Mouse (Mus musculus) intestine, embryonic 14.5 days (tissue): Measurements from ENCODE around the gene Cacnb4. TPM values are rescaled to one million over a fixed set of nuclear protein-coding genes. Genes with fewer than 3 reads are reported as not detected.

Source experiments
- ATAC-seq: fragments of 200-750 bp; cut with Nextera tagmentation; replicated peaks from 2 replicates; pipeline ENCODE4 v1.8.0; 2017; ENCODE audit warnings: low read depth, moderate number of reproducible peaks, moderate TSS enrichment, moderate library complexity; ENCODE audit not compliant: low FRiP score, low TSS enrichment
- DNase-seq: peaks from one replicate; pipeline ENCODE4 v3.0.0-alpha.2; 2018; ENCODE audit warnings: low spot score
- H3K27ac ChIP-seq: fragments of 300-500 bp; sonication (generic); 2 replicates; pipeline ENCODE4 v1.5.1; 2014; ENCODE audit warnings: low read depth, mild to moderate bottlenecking, control low read depth
- H3K27me3 ChIP-seq: fragments of 300-500 bp; sonication (generic); replicated peaks from 2 replicates; pipeline ENCODE4 v1.6.1; 2014; ENCODE audit warnings: low read length, control low read depth; ENCODE audit not compliant: control insufficient read depth, insufficient read depth
- H3K36me3 ChIP-seq: fragments of 300-500 bp; sonication (generic); 2 replicates; pipeline ENCODE4 v1.6.1; 2014; ENCODE audit warnings: low read length, control low read depth; ENCODE audit not compliant: control insufficient read depth, insufficient read depth
- H3K4me1 ChIP-seq: fragments of 300-500 bp; sonication (generic); replicated peaks from 2 replicates; pipeline ENCODE4 v1.6.1; 2014; ENCODE audit warnings: low read length, control low read depth, mixed read lengths; ENCODE audit not compliant: control insufficient read depth, insufficient read depth
- H3K4me2 ChIP-seq: fragments of 300-500 bp; sonication (generic); 2 replicates; pipeline ENCODE4 v1.6.1; 2014; ENCODE audit warnings: low read length
- H3K4me3 ChIP-seq: fragments of 300-500 bp; sonication (generic); 2 replicates; pipeline ENCODE4 v1.5.1; 2014; ENCODE audit warnings: low read depth, low read length, control low read depth, mixed read lengths
- H3K9ac ChIP-seq: fragments of 300-500 bp; sonication (generic); 2 replicates; pipeline ENCODE4 v1.6.1; 2014; ENCODE audit warnings: mild to moderate bottlenecking, low read length
- H3K9me3 ChIP-seq: fragments of 300-500 bp; sonication (generic); 2 replicates; pipeline ENCODE4 v1.6.1; 2016; ENCODE audit warnings: low read length, control low read depth; ENCODE audit not compliant: control insufficient read depth
- WGBS: fragments of 180-500 bp; shearing (Covaris S2); extraction: QIAGEN DNeasy Blood & Tissue Kit; methylation state at CpG from one replicate; pipeline ENCODE4 v1.1.7; 2014; 5-methylcytosine and 5-hydroxymethylcytosine counted together
- polyA plus RNA-seq: library from polyadenylated mRNA; unstranded; fragments of >200 nt; fragmentation: Nextera tagmentation; extraction: Ambion mirVana; gene quantifications from 2 replicates; pipeline ENCODE4 v1.2.1, GENCODE M21; 2014

The Cacnb4 gene
- polyA plus RNA-seq, 1 experiment from 2014 or later: 0.60 TPM

DNA sequence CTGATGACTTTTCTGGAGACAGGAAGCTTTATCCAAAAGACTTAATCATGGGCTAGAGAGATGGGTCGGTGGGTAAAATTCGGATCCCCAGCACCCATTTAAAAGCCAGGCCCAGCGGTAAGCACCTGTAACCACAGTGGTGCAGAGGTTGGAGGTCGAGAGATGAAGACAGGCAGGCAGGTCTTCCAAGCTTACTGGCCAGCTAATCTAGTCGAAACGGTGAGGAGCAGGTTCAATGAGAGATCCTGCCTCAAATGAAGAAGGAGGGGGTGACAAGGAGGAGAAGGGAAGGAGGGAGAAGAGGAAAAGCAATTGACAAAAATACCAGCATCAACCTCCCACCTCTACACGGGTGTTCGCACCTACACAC is 72.0 kb downstream of the Cacnb4 start:
- Histone ChIP-seq H3K27ac (no peak overlapping the region), H3K4me2 (no peak overlapping the region), H3K9ac (no peak overlapping the region), H3K36me3 (no peaks in the 10 kb centered on the region), H3K27me3 (no peaks in the 10 kb centered on the region), H3K4me1 (no peaks in the 10 kb centered on the region), H3K9me3 (no peaks in the 10 kb centered on the region), H3K4me3 (no peak overlapping the region)
- ATAC-seq: no peak
- WGBS: 84% methylated on average over 8 of the region's 8 CpGs
- no peak for DNase-seq

DNA sequence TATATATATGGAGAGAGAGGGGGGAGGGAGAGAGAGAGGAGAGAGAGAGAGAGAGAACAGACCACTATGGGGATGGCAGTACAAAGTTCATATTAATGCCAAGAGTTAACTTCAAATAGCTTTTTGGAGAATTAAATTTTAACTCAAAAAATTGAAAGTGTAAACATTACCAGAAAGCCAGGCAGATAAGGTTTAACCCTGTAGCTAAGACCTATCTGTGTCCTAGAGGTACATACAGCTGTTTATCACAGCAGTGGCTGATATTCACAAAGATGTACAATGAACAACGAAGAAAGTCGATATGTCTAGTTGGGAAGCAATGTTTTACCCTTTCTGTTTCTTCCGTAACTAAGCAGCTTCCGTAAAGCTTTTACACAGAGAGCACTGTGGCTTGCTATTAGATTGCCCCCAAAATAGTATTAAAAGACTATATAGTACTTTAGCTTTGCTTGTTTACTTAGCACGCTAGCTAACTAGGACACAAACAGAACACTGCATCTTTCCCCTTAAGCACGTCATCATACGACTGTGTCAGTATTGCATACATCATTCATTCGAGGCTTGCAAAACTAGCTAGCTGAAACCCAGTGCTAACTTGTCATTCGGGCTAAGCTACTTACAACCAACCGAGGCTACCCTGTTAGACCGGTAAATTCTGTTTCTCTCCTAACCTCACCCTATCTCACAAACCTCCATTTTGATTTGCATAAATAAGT is 72.5 kb downstream of the Cacnb4 start:
- Histone ChIP-seq H3K9me3 (no peaks in the 10 kb centered on the region), H3K27me3 (no peaks in the 10 kb centered on the region), H3K36me3 (no peaks in the 10 kb centered on the region), H3K9ac (no peak overlapping the region), H3K4me3 (no peak overlapping the region), H3K27ac (no peak overlapping the region), H3K4me1 (no peaks in the 10 kb centered on the region), H3K4me2 (no peak overlapping the region)
- ATAC-seq (no peak), DNase-seq (no peak)
- 84% methylated on average over 11 of the region's 11 CpGs for WGBS

DNA sequence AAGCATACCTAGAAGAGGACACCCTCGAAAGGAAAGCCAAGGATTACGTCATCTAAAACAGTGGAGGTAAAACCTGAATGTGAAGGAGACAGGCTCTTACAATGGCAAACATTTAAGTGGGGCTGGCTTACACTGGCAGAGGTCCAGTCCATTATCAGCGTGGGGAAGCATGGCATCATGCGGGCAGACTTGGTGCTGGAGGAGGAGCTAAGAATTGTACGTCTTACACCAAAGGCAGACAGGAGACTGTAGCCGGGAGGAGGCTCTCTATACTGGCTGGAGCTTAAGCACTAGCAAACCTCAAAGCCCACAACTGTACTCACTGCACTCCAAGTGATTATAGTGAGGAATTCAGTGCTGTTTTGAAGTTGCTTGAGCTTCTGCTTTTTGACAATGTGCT is 73.2 kb downstream of the Cacnb4 start:
- no peak for ATAC-seq
- Histone ChIP-seq H3K4me1 (no peaks in the 10 kb centered on the region), H3K4me2 (no peak overlapping the region), H3K9ac (no peak overlapping the region), H3K4me3 (no peak overlapping the region), H3K36me3 (no peaks in the 10 kb centered on the region), H3K9me3 (no peaks in the 10 kb centered on the region), H3K27ac (no peak overlapping the region), H3K27me3 (no peaks in the 10 kb centered on the region)
- DNase-seq: no peak
- WGBS: 71% methylated on average over 6 of the region's 6 CpGs

DNA sequence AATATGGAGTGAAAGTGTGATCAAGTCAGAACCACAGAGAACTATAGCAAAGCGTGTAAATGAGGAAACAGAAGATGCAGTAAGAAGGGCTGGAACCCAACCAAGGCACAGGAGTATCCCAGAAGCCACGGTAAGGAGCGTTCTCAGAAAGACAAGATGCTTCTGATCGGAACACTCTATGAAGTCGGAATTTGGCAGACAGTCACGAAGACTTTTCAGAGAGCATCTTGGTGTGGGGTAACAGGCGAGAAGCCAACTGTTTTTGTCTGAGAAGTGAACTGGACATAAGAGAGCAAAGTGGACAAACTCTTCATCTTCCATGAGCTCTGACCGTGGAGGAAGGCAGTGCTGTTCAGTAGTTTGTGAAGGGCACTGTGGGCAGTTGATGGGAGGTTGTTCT is 73.7 kb downstream of the Cacnb4 start:
- no peak for DNase-seq
- Histone ChIP-seq H3K9ac (no peak overlapping the region), H3K4me3 (no peak overlapping the region), H3K4me1 (no peaks in the 10 kb centered on the region), H3K27ac (no peak overlapping the region), H3K4me2 (no peak overlapping the region), H3K9me3 (no peaks in the 10 kb centered on the region), H3K36me3 (no peaks in the 10 kb centered on the region), H3K27me3 (no peaks in the 10 kb centered on the region)
- WGBS: 93% methylated on average over 8 of the region's 8 CpGs
- ATAC-seq: no peak

DNA sequence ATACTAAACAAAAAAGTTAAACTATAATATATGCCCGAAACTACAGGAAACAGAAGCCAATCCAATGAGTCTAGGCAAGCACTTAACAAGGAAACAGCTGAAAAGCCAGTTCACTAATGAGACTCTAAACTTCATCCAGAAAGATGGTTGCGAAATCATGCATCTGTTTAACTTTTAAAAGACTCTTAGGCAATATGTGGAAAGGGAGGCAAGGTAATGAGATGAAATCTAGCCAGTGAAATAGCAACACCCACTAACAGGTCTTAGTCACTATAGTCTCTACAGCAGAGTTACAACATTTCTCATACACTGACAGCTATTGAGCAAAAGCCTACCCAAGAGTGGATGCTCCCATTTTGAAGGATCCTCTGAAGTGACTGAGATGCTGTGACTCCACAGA is 74.4 kb downstream of the Cacnb4 start:
- Histone ChIP-seq H3K27ac (no peak overlapping the region), H3K4me1 (no peaks in the 10 kb centered on the region), H3K9ac (no peak overlapping the region), H3K4me3 (no peak overlapping the region), H3K27me3 (no peaks in the 10 kb centered on the region), H3K4me2 (no peak overlapping the region), H3K9me3 (no peaks in the 10 kb centered on the region), H3K36me3 (no peaks in the 10 kb centered on the region)
- ATAC-seq (no peak), DNase-seq (no peak)
- 88% methylated on average over 2 of the region's 2 CpGs for WGBS

DNA sequence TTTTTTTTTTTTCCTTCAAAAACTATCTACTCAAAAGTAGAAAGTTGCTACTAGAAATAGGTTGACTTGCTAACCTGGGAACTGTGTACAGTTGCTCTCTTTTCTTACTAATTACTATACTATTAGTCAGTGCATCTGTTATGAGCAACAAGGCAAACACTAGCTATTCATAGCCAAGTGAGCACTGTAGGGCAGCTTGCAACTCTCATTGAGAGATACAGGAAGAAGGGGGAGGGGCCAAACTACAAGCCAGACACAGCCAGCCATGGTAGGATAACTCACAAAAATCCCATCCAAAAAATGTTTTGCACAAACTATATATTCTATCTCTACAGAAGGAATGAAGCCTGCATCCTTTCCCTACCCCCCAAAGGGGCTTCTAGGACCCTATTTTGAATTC is 79.1 kb downstream of the Cacnb4 start:
- H3K27ac ChIP-seq: no peak overlapping the region
- ATAC-seq (no peak), DNase-seq (no peak)
- no peaks in the 10 kb centered on the region for H3K9me3 ChIP-seq
- no peak overlapping the region for H3K9ac ChIP-seq
- no peaks in the 10 kb centered on the region for H3K4me1 ChIP-seq
- H3K27me3 ChIP-seq: no peaks in the 10 kb centered on the region
- no peak overlapping the region for H3K4me3 ChIP-seq
- H3K36me3 ChIP-seq: no peaks in the 10 kb centered on the region
- no peak overlapping the region for H3K4me2 ChIP-seq

DNA sequence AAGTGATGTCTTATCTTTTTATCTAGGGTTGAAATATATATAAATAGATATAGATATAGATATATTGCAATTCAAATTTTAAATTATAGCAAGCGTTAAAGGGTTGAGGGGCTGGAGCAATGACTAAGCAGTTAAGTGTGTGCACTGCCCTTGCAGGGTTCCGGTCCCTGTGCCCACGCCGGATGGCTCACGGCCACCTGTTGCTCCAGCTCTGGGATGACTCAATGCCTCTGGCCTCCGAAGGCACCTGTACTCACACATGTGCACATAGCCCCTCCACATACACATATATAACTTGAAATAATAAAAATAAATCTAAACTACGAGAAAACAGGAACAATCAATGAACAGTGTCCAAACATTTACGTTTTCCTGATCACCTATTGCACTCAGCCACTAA is 82.8 kb downstream of the Cacnb4 start:
- 0 out of 2 replicates have a peak, but pooled peaks cover 6% of the 10 kb centered on the region for H3K4me1 ChIP-seq
- no peak overlapping the region for H3K27ac ChIP-seq
- ATAC-seq: no peak
- no peaks in the 10 kb centered on the region for H3K36me3 ChIP-seq
- no peak for DNase-seq
- no peaks in the 10 kb centered on the region for H3K27me3 ChIP-seq
- H3K9ac ChIP-seq: no peak overlapping the region
- no peak overlapping the region for H3K4me2 ChIP-seq
- WGBS: 88% methylated on average over 8 of the region's 8 CpGs
- no peak overlapping the region for H3K4me3 ChIP-seq
- H3K9me3 ChIP-seq: no peaks in the 10 kb centered on the region

GRCm38 (mm10) chr2:52593260-52593659 is 83.4 kb downstream of the Cacnb4 start:
- Histone ChIP-seq H3K4me1 (0 out of 2 replicates have a peak, but pooled peaks cover 6% of the 10 kb centered on the region), H3K27ac (no peak overlapping the region), H3K9ac (no peak overlapping the region), H3K4me3 (no peak overlapping the region), H3K9me3 (no peaks in the 10 kb centered on the region), H3K36me3 (no peaks in the 10 kb centered on the region), H3K27me3 (no peaks in the 10 kb centered on the region), H3K4me2 (no peak overlapping the region)
- ATAC-seq: no peak
- no peak for DNase-seq
- 53% methylated on average over 5 of the region's 5 CpGs for WGBS

- peak; percentile 75 for ATAC-seq
These were observed 85.7 kb downstream of the Cacnb4 start for GRCm38 (mm10) chr2:52590970-52591347.

More at GRCm38 (mm10) chr2:52590970-52591347, 85.7 kb downstream of the Cacnb4 start:
- H3K4me2 ChIP-seq: peak overlapping the region; percentile 12; the same call in 1 of the 2 replicates
- H3K27me3 ChIP-seq: no peaks in the 10 kb centered on the region
- H3K27ac ChIP-seq: no peak overlapping the region
- H3K36me3 ChIP-seq: no peaks in the 10 kb centered on the region
- 2% methylated on average over 5 of the region's 5 CpGs for WGBS
- H3K9me3 ChIP-seq: no peaks in the 10 kb centered on the region
- H3K9ac ChIP-seq: no peak overlapping the region
- H3K4me1 ChIP-seq: 0 out of 2 replicates have a peak, but pooled peaks cover 6% of the 10 kb centered on the region
- no peak overlapping the region for H3K4me3 ChIP-seq
- DNase-seq: peak; percentile 89
